Mouse (Mus musculus): Measurements from ENCODE around the gene Fkbpl. TPM values are rescaled to one million over a fixed set of nuclear protein-coding genes. Genes with fewer than 3 reads are reported as not detected.

The Fkbpl gene
- polyA plus RNA-seq, 1 experiment from 2014 or later, result 8.8 TPM

GRCm38 (mm10) chr17:34611050-34611449 is 33.5 kb upstream of the Fkbpl start:
- Histone ChIP-seq H3K9ac (ENCODE audit: low read depth, low read length) (no peak overlapping the region), H3K27ac (ENCODE audit: low read depth, low read length) (no peak overlapping the region), H3K36me3 (ENCODE audit: control insufficient read depth, insufficient read depth) (peaks cover 62% of the 10 kb centered on the region), H3K4me1 (replicated peaks; ENCODE audit: control insufficient read depth, insufficient read depth, low read length) (0 out of 2 replicates have a peak, but pooled peaks cover 5% of the 10 kb centered on the region), H3K4me3 (ENCODE audit: low read depth, low read length) (no peak overlapping the region), H3K4me2 (replicated peaks; ENCODE audit: low read depth) (no peak overlapping the region), H3K27me3 (replicated peaks; ENCODE audit: control insufficient read depth, insufficient read depth, low read length) (no peaks in the 10 kb centered on the region), H3K9me3 (ENCODE audit: control insufficient read depth) (no peaks in the 10 kb centered on the region)
- ATAC-seq, result no peak
- WGBS, result 95% methylated on average over 8 of the region's 8 CpGs
- TF ChIP-seq CTCF (IDR thresholded peaks at IDR 0.05; ENCODE audit: low read depth), result no peak

DNA sequence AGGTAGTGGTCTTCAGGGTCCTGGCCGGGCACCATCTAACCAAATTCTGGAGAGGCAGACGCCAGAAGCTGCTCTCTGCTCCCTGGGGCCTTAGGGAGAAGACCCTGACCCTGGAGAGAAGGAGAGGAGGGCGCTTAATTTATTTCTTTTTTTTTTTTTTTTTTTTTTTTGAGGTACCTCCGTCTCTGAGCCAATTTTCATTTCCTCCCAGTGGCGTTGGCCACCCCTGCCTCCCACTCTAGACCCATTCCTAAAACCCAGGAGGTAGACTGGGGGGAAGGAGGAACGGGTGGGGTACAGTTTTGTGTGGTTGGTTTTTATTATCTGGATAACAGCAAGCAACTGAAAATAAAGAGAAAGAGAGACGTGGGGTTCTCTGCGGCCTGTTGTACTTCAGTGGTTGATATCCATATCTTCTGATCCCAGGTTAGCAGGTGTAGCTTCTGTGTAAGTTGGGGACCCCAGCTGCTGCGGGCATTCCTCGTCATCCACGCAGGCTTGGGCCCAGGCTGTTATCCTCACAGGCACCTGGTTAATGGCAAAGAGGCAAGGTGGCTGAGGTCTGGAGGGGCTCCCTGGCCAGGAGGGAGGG is 31.4 kb upstream of the Fkbpl start:
- Histone ChIP-seq H3K27ac (ENCODE audit: low read depth, low read length) (no peak overlapping the region; the same call in 1 of the 2 replicates), H3K4me2 (replicated peaks; ENCODE audit: low read depth) (no peak overlapping the region), H3K9me3 (ENCODE audit: control insufficient read depth) (no peaks in the 10 kb centered on the region), H3K4me3 (ENCODE audit: low read depth, low read length) (no peak overlapping the region), H3K4me1 (replicated peaks; ENCODE audit: control insufficient read depth, insufficient read depth, low read length) (no peaks in the 10 kb centered on the region), H3K27me3 (replicated peaks; ENCODE audit: control insufficient read depth, insufficient read depth, low read length) (no peaks in the 10 kb centered on the region), H3K36me3 (ENCODE audit: control insufficient read depth, insufficient read depth) (peaks cover 78% of the 10 kb centered on the region), H3K9ac (ENCODE audit: low read depth, low read length) (no peak overlapping the region)
- ATAC-seq, result no peak
- no peak for TF ChIP-seq CTCF (IDR thresholded peaks at IDR 0.05; ENCODE audit: low read depth)
- WGBS, result 79% methylated on average over 11 of the region's 11 CpGs

GRCm38 (mm10) chr17:34613830-34614229 is 30.7 kb upstream of the Fkbpl start:
- Histone ChIP-seq H3K36me3 (ENCODE audit: control insufficient read depth, insufficient read depth) (peaks cover 74% of the 10 kb centered on the region), H3K27me3 (replicated peaks; ENCODE audit: control insufficient read depth, insufficient read depth, low read length) (no peaks in the 10 kb centered on the region), H3K4me2 (replicated peaks; ENCODE audit: low read depth) (no peak overlapping the region), H3K9ac (ENCODE audit: low read depth, low read length) (no peak overlapping the region), H3K27ac (ENCODE audit: low read depth, low read length) (no peak overlapping the region), H3K4me3 (ENCODE audit: low read depth, low read length) (no peak overlapping the region), H3K9me3 (ENCODE audit: control insufficient read depth) (no peaks in the 10 kb centered on the region), H3K4me1 (replicated peaks; ENCODE audit: control insufficient read depth, insufficient read depth, low read length) (no peaks in the 10 kb centered on the region)
- no peak for ATAC-seq
- TF ChIP-seq CTCF (IDR thresholded peaks at IDR 0.05; ENCODE audit: low read depth), result no peak
- 93% methylated on average over 10 of the region's 10 CpGs for WGBS

DNA sequence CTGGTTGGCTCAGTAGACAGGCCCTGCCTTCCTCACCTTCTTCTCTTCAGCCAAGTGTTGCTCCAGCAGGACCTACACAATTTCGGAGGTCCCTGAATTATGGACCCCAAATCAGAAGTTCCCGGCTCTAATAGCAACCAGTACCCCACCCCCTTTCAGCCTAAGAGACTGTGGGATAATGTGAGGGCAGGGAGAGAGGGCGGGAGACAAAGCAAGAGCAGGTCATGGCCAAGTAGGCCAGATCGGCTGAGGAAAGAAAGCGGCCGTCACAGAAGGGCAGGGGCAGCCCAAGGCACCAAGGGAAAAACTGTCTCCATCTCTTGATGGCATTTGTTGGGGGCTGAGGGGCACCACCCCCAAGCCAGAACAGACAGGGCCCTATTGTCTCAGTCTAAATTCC is 28.7 kb upstream of the Fkbpl start, which contains the start of gene Egfl8:
TSS of gene Egfl8 (minus strand) at position 101 of the 400 bp plus-strand sequence.
- TF ChIP-seq CTCF (IDR thresholded peaks at IDR 0.05; ENCODE audit: low read depth), result no peak
- no peaks in the 10 kb centered on the region for H3K27me3 ChIP-seq (replicated peaks; ENCODE audit: control insufficient read depth, insufficient read depth, low read length)
- H3K27ac ChIP-seq (ENCODE audit: low read depth, low read length), result no peak within 1 kb of the TSS
- no peaks in the 10 kb centered on the region for H3K9me3 ChIP-seq (ENCODE audit: control insufficient read depth)
- H3K4me1 ChIP-seq (replicated peaks; ENCODE audit: control insufficient read depth, insufficient read depth, low read length), result no peaks in the 10 kb centered on the region
- 85% methylated on average over 6 of the region's 6 CpGs for WGBS
- no peak within 1 kb of the TSS for H3K4me2 ChIP-seq (replicated peaks; ENCODE audit: low read depth)
- peaks cover 70% of the 10 kb centered on the region for H3K36me3 ChIP-seq (ENCODE audit: control insufficient read depth, insufficient read depth)
- no peak within 1 kb of the TSS for H3K4me3 ChIP-seq (ENCODE audit: low read depth, low read length)
- no peak within 1 kb of the TSS for H3K9ac ChIP-seq (ENCODE audit: low read depth, low read length)
- ATAC-seq, result no peak

- no peak overlapping the region for H3K4me2 ChIP-seq (replicated peaks; ENCODE audit: low read depth)
- no peaks in the 10 kb centered on the region for H3K4me1 ChIP-seq (replicated peaks; ENCODE audit: control insufficient read depth, insufficient read depth, low read length)
- no peaks in the 10 kb centered on the region for H3K9me3 ChIP-seq (ENCODE audit: control insufficient read depth)
- no peak overlapping the region for H3K4me3 ChIP-seq (ENCODE audit: low read depth, low read length)
- ATAC-seq, result peak; percentile 29
- no peak overlapping the region for H3K9ac ChIP-seq (ENCODE audit: low read depth, low read length)
- no peak overlapping the region for H3K27ac ChIP-seq (ENCODE audit: low read depth, low read length)
- TF ChIP-seq CTCF (IDR thresholded peaks at IDR 0.05; ENCODE audit: low read depth), result peak; percentile 90
- peaks cover 62% of the 10 kb centered on the region for H3K36me3 ChIP-seq (ENCODE audit: control insufficient read depth, insufficient read depth)
- H3K27me3 ChIP-seq (replicated peaks; ENCODE audit: control insufficient read depth, insufficient read depth, low read length), result no peaks in the 10 kb centered on the region
- WGBS, result 15% methylated on average over 6 of the region's 6 CpGs
These were observed 25.6 kb upstream of the Fkbpl start for GRCm38 (mm10) chr17:34618999-34619398.

GRCm38 (mm10) chr17:34621006-34621405 is 23.6 kb upstream of the Fkbpl start:
- WGBS, result 50% methylated on average over 8 of the region's 8 CpGs
- Histone ChIP-seq H3K4me3 (ENCODE audit: low read depth, low read length) (no peak overlapping the region), H3K27me3 (replicated peaks; ENCODE audit: control insufficient read depth, insufficient read depth, low read length) (no peaks in the 10 kb centered on the region), H3K9me3 (ENCODE audit: control insufficient read depth) (no peaks in the 10 kb centered on the region), H3K4me1 (replicated peaks; ENCODE audit: control insufficient read depth, insufficient read depth, low read length) (no peaks in the 10 kb centered on the region), H3K9ac (ENCODE audit: low read depth, low read length) (no peak overlapping the region), H3K27ac (ENCODE audit: low read depth, low read length) (no peak overlapping the region), H3K36me3 (ENCODE audit: control insufficient read depth, insufficient read depth) (peaks cover 49% of the 10 kb centered on the region), H3K4me2 (replicated peaks; ENCODE audit: low read depth) (no peak overlapping the region)
- peak; percentile 58 for ATAC-seq
- no peak for TF ChIP-seq CTCF (IDR thresholded peaks at IDR 0.05; ENCODE audit: low read depth)
